8 mouse cellular contexts compared by ENCODE assay signal in genomic region chr9:107259571-107259970, GRCm38 (mm10). TPM values are rescaled to one million over a fixed set of nuclear protein-coding genes. Genes with fewer than 3 reads are reported as not detected.
DNase-seq lines count a peak whose midpoint lies in the region; ATAC-seq and TF ChIP-seq lines count a peak whose summit lies in the region.
"Had no signal": no experiment of that assay in that cellular context is flagged by ENCODE, and none has a peak within 500 bp of the region (broad histone marks: within the 10 kb centered on the region; RNA-seq: fewer than 3 reads in every experiment).

No protein-coding gene starts in this region.

- peak; percentile 48 to 77 for DNase-seq in layer of hippocampus, adult 2 months (ENCODE audit: low spot score in 2 of 2)
- DNase-seq in layer of hippocampus, postnatal 36 days: no peak
- peak; percentile 64 to 65 for DNase-seq in frontal cortex, postnatal 14 days (ENCODE audit: low spot score in 2 of 2)
- peak; percentile 76 for DNase-seq in heart, postnatal 0 days (ENCODE audit: low spot score)
- DNase-seq in right cerebral cortex, adult 2 months (ENCODE audit: low spot score in 2 of 2): peak; percentile 74 to 80
- no peak for DNase-seq in liver
- DNase-seq in adrenal gland, postnatal 10 days: no peak

- WGBS in heart, postnatal 0 days: 9% methylated on average over 6 of the region's 6 CpGs

- H3K36me3 ChIP-seq in heart, postnatal 0 days (replicated peaks; ENCODE audit: control insufficient read depth, insufficient read depth, low read length): no peaks in the 10 kb centered on the region
- H3K36me3 ChIP-seq: neural tube, embryonic 12.5 days had no signal

- peak; percentile 54 for ATAC-seq in heart, postnatal 0 days (ENCODE audit: insufficient read depth, low read depth)

- H3K27me3 ChIP-seq in heart, postnatal 0 days (ENCODE audit: control insufficient read depth, insufficient read depth, low read length): no peaks in the 10 kb centered on the region
- H3K27me3 ChIP-seq: neural tube, embryonic 12.5 days had no signal

- peaks cover 21% of the 10 kb centered on the region for H3K4me1 ChIP-seq in heart, postnatal 0 days (ENCODE audit: control insufficient read depth, insufficient read depth)

- H3K4me2 ChIP-seq in heart, postnatal 0 days (ENCODE audit: low read depth, low read length): peak overlapping the region; percentile 22; the same call in 1 of the 2 replicates
- H3K4me2 ChIP-seq: neural tube, embryonic 12.5 days had no signal

- H3K27ac ChIP-seq in layer of hippocampus, adult 2 months: peak overlapping the region; percentile 84
- peak overlapping the region; percentile 75 for H3K27ac ChIP-seq in heart, postnatal 0 days (ENCODE audit: low read depth)
- H3K27ac ChIP-seq: neural tube, embryonic 12.5 days had no signal

- H3K4me3 ChIP-seq in layer of hippocampus, adult 2 months: no peak overlapping the region
- H3K4me3 ChIP-seq in heart, postnatal 0 days (ENCODE audit: low read depth, low read length): no peak overlapping the region
- H3K4me3 ChIP-seq: neural tube, embryonic 12.5 days had no signal

- no peak for TF ChIP-seq CTCF in layer of hippocampus, adult 2 months (conservative IDR thresholded peaks at IDR 0.05)
- TF ChIP-seq CTCF in heart, postnatal 0 days (IDR thresholded peaks at IDR 0.05; ENCODE audit: low read depth): no peak

- TF ChIP-seq EP300 in heart, postnatal 0 days (IDR thresholded peaks at IDR 0.05; ENCODE audit: low read depth): no peak

- H3K9me3 ChIP-seq in heart, postnatal 0 days (replicated peaks; ENCODE audit: control insufficient read depth, low read length): no peaks in the 10 kb centered on the region
- H3K9me3 ChIP-seq: neural tube, embryonic 12.5 days had no signal

- no peak overlapping the region for H3K9ac ChIP-seq in heart, postnatal 0 days (replicated peaks; ENCODE audit: low read depth, low read length)
- H3K9ac ChIP-seq: neural tube, embryonic 12.5 days had no signal

RNA-seq across cellular contexts. Expression of gene Dock3, which starts 27.9 kb away (rescaled TPM):
- 100 to 1,000 TPM; 111 to 112 TPM for total RNA-seq in layer of hippocampus, adult 2 months (2021)
- total RNA-seq in layer of hippocampus, postnatal 36 days (2021): 100 to 1,000 TPM; 107 to 108 TPM
- 0.08 and 11.6 TPM in 2 replicates for total RNA-seq in heart, postnatal 0 days (2014; rRNA removed; ENCODE audit: low replicate concordance)
- 0.16 and 0.21 TPM in 2 replicates for polyA plus RNA-seq in heart, postnatal 0 days (2015; fragmentation: Nextera tagmentation; extraction: Ambion mirVana)
- 1 to 10 TPM; 3.3 to 4.5 TPM for total RNA-seq in adrenal gland, postnatal 10 days (2021)

RNA-seq across cellular contexts. Expression of gene Mapkapk3, which starts 30.1 kb away (rescaled TPM):
- 1 to 10 TPM; 2.2 to 2.3 TPM for total RNA-seq in layer of hippocampus, adult 2 months (2021)
- total RNA-seq in layer of hippocampus, postnatal 36 days (2021): 1 to 10 TPM; 1.6 to 2.9 TPM
- total RNA-seq in heart, postnatal 0 days (2014; rRNA removed; ENCODE audit: low replicate concordance): 14.8 and 24.0 TPM in 2 replicates
- 13.0 and 15.1 TPM in 2 replicates for polyA plus RNA-seq in heart, postnatal 0 days (2015; fragmentation: Nextera tagmentation; extraction: Ambion mirVana)
- total RNA-seq in adrenal gland, postnatal 10 days (2021): 10 to 100 TPM; 28.6 to 29.5 TPM

RNA-seq across cellular contexts. Expression of gene Cish, which starts 36.3 kb away (rescaled TPM):
- total RNA-seq in layer of hippocampus, adult 2 months (2021): 1 to 10 TPM; 3.0 to 3.7 TPM
- 1 to 10 TPM; 3.8 to 3.9 TPM for total RNA-seq in layer of hippocampus, postnatal 36 days (2021)
- total RNA-seq in heart, postnatal 0 days (2014; rRNA removed; ENCODE audit: low replicate concordance): 44.8 and 62.6 TPM in 2 replicates
- 136 and 149 TPM in 2 replicates for polyA plus RNA-seq in heart, postnatal 0 days (2015; fragmentation: Nextera tagmentation; extraction: Ambion mirVana)
- total RNA-seq in adrenal gland, postnatal 10 days (2021): 10 to 100 TPM; 36.9 to 45.3 TPM

Comparison
In these comparisons a context has a peak if more than half of its experiments do, and no peak if none do; other contexts are left out.
1. DNase-seq: peak in layer of hippocampus, adult 2 months (2 of 2), frontal cortex, postnatal 14 days (2 of 2), heart, postnatal 0 days (single experiment) and right cerebral cortex, adult 2 months (2 of 2); none in layer of hippocampus, postnatal 36 days (0 of 2), liver (single experiment) and adrenal gland, postnatal 10 days (single experiment).